Comparison of ENCODE assay signal across 22 mouse cellular contexts in genomic region chr7:72159513-72160063, GRCm38 (mm10).
DNase-seq lines count a peak whose midpoint lies in the region; ATAC-seq lines count a peak whose summit lies in the region.
"Had no signal": no experiment of that assay in that cellular context is flagged by ENCODE, and none has a peak within 500 bp of the region (broad histone marks: within the 10 kb centered on the region; RNA-seq: fewer than 3 reads in every experiment).

No protein-coding gene starts in this region.

- H3K4me3 ChIP-seq in kidney, embryonic 15.5 days (replicated peaks): no peak overlapping the region
- H3K4me3 ChIP-seq: embryonic facial prominence, embryonic 15.5 days; heart, embryonic 12.5 days; intestine, embryonic 15.5 days; left cerebral cortex, adult 2 months; limb, embryonic 10.5 days had no signal

- no peaks in the 10 kb centered on the region for H3K27me3 ChIP-seq in kidney, embryonic 15.5 days
- H3K27me3 ChIP-seq: CH12.LX; embryonic facial prominence, embryonic 15.5 days; heart, embryonic 12.5 days; intestine, embryonic 15.5 days had no signal

- peak; percentile 27 for DNase-seq in embryo, embryonic 10 days (ENCODE audit: low spot score)
- no peak for DNase-seq in embryo, embryonic 9.5 days (ENCODE audit: extremely low spot score)
- DNase-seq in kidney, adult 11 months: peak; percentile 19
- peak; percentile 40 to 41 for DNase-seq in kidney, postnatal 4 days
- DNase-seq in cerebellum, postnatal 36 days: no peak
- no peak for DNase-seq in ovary, postnatal 14 days (ENCODE audit: low spot score)
- DNase-seq: cerebellum, adult 9-10 months; forebrain, postnatal 0 days; heart, postnatal 14 days; lung, adult 2 months; lung, postnatal 36 days; retina, postnatal 1 day; right cerebral cortex, postnatal 4 days had no signal

- H3K4me2 ChIP-seq in kidney, embryonic 15.5 days: no peak overlapping the region
- H3K4me2 ChIP-seq: embryonic facial prominence, embryonic 15.5 days; heart, embryonic 12.5 days; hindbrain, embryonic 14.5 days; intestine, embryonic 15.5 days had no signal

- peaks cover 6% of the 10 kb centered on the region for H3K4me1 ChIP-seq in kidney, embryonic 15.5 days
- H3K4me1 ChIP-seq: embryonic facial prominence, embryonic 15.5 days; heart, embryonic 12.5 days; intestine, embryonic 15.5 days had no signal

- H3K9ac ChIP-seq in kidney, embryonic 15.5 days: no peak overlapping the region
- H3K9ac ChIP-seq: embryonic facial prominence, embryonic 15.5 days; forebrain, postnatal 0 days; heart, embryonic 12.5 days; hindbrain, embryonic 14.5 days; intestine, embryonic 15.5 days had no signal

- 40% methylated on average over 4 of the region's 4 CpGs for WGBS in kidney, embryonic 15.5 days

- H3K36me3 ChIP-seq in kidney, embryonic 15.5 days: no peaks in the 10 kb centered on the region
- H3K36me3 ChIP-seq: embryonic facial prominence, embryonic 15.5 days; heart, embryonic 12.5 days; intestine, embryonic 15.5 days; limb, embryonic 10.5 days had no signal

- no peaks in the 10 kb centered on the region for H3K9me3 ChIP-seq in kidney, embryonic 15.5 days (replicated peaks)
- H3K9me3 ChIP-seq: embryonic facial prominence, embryonic 15.5 days; heart, embryonic 12.5 days; intestine, embryonic 15.5 days; limb, embryonic 10.5 days had no signal

- peak overlapping the region; percentile 22; the same call in 1 of the 2 replicates for H3K27ac ChIP-seq in kidney, embryonic 15.5 days
- H3K27ac ChIP-seq: embryonic facial prominence, embryonic 15.5 days; hindbrain, embryonic 14.5 days; intestine, embryonic 15.5 days; left cerebral cortex, adult 2 months; limb, embryonic 10.5 days had no signal

- 0 out of 2 replicates have a peak, but pooled peaks have one; percentile 33 for ATAC-seq in kidney, embryonic 15.5 days (replicated peaks; ENCODE audit: low FRiP score)
- ATAC-seq: forebrain, postnatal 0 days; intestine, embryonic 15.5 days; midbrain, embryonic 16.5 days had no signal

Comparison
In these comparisons a context has a peak if more than half of its experiments do, and no peak if none do; other contexts are left out.
1. DNase-seq: peak in embryo, embryonic 10 days (single experiment), kidney, adult 11 months (single experiment) and kidney, postnatal 4 days (2 of 2); none in embryo, embryonic 9.5 days (single experiment), cerebellum, postnatal 36 days (0 of 2) and ovary, postnatal 14 days (single experiment).